Mouse (Mus musculus) hindbrain, embryonic 14.5 days (tissue): ENCODE measurements around the gene Zfp780b. TPM values are rescaled to one million over a fixed set of nuclear protein-coding genes. Genes with fewer than 3 reads are reported as not detected.
"Not testable (repeated sequence)": the region's sequence is repeated elsewhere in the genome, so short reads cannot be mapped to it uniquely, and the experiment has no call there.

Experiments
- ATAC-seq: fragments of 200-750 bp; cut with Nextera tagmentation; 2 replicates; pipeline ENCODE4 v1.8.0; 2017; ENCODE audit warnings: moderate number of reproducible peaks, mild to moderate bottlenecking, moderate TSS enrichment, moderate library complexity; ENCODE audit not compliant: low FRiP score
- DNase-seq: peaks from one replicate; pipeline ENCODE4 v3.0.0-alpha.2; 2015; ENCODE audit warnings: low spot score
- H3K27ac ChIP-seq: fragments of 300-500 bp; sonication (generic); 2 replicates; pipeline ENCODE4 v1.5.1; 2014; ENCODE audit warnings: mild to moderate bottlenecking, moderate library complexity
- H3K27me3 ChIP-seq: fragments of 300-500 bp; sonication (generic); 2 replicates; pipeline ENCODE4 v1.6.1; 2014; ENCODE audit warnings: mild to moderate bottlenecking, low read length, mixed read lengths; ENCODE audit not compliant: control insufficient read depth, insufficient read depth
- H3K36me3 ChIP-seq: fragments of 300-500 bp; sonication (generic); replicated peaks from 2 replicates; pipeline ENCODE4 v1.6.1; 2014; ENCODE audit not compliant: control insufficient read depth, insufficient read depth
- H3K4me1 ChIP-seq: fragments of 300-500 bp; sonication (generic); replicated peaks from 2 replicates; pipeline ENCODE4 v1.6.1; 2014; ENCODE audit warnings: antibody characterized with exemption, low read length, mixed read lengths; ENCODE audit not compliant: control insufficient read depth, insufficient read depth
- H3K4me2 ChIP-seq: fragments of 300-500 bp; sonication (generic); replicated peaks from 2 replicates; pipeline ENCODE4 v1.6.1; 2014; ENCODE audit warnings: mild to moderate bottlenecking, moderate library complexity
- H3K4me3 ChIP-seq: fragments of 300-500 bp; sonication (generic); replicated peaks from 2 replicates; pipeline ENCODE4 v1.5.1; 2014; ENCODE audit warnings: mild to moderate bottlenecking, low read length
- H3K9ac ChIP-seq: fragments of 300-500 bp; sonication (generic); 2 replicates; pipeline ENCODE4 v1.6.1; 2014
- H3K9me3 ChIP-seq: fragments of 300-500 bp; sonication (generic); 2 replicates; pipeline ENCODE4 v1.6.1; 2016; ENCODE audit warnings: low read length; ENCODE audit not compliant: control insufficient read depth
- WGBS: fragments of 180-500 bp; shearing (Covaris S2); extraction: QIAGEN DNeasy Blood & Tissue Kit; methylation state at CpG from one replicate; pipeline ENCODE4 v1.1.7; 2014; 5-methylcytosine and 5-hydroxymethylcytosine counted together
- polyA plus RNA-seq: library from polyadenylated mRNA; unstranded; fragments of >200 nt; fragmentation: Nextera tagmentation; extraction: Ambion mirVana; gene quantifications from 2 replicates; pipeline ENCODE4 v1.2.1, GENCODE M21; 2014

Gene Zfp780b
- polyA plus RNA-seq, 1 experiment from 2014 or later: 26.1 TPM

GRCm38 (mm10) chr7:27933050-27933799 lies 45.7 kb downstream of the Zfp780b start:
- no peak overlapping the region for H3K27ac ChIP-seq
- H3K36me3 ChIP-seq: no peaks in the 10 kb centered on the region
- ATAC-seq: no peak
- H3K4me1 ChIP-seq: peaks cover 6% of the 10 kb centered on the region
- H3K4me3 ChIP-seq: no peak overlapping the region
- 28% methylated on average over 7 of the region's 7 CpGs for WGBS
- no peaks in the 10 kb centered on the region for H3K27me3 ChIP-seq
- H3K9me3 ChIP-seq: no peaks in the 10 kb centered on the region
- no peak for DNase-seq
- peak overlapping the region; percentile 38 for H3K4me2 ChIP-seq
- H3K9ac ChIP-seq: peak overlapping the region; percentile 12; the same call in 1 of the 2 replicates

GRCm38 (mm10) chr7:27928818-27929695 lies 49.9 kb downstream of the Zfp780b start, which contains the start of gene Zfp974:
Zfp974 (minus strand) TSS chr7:27929460.
- Histone ChIP-seq H3K4me1 (peaks cover 8% of the 10 kb centered on the region), H3K27ac (peak within 1 kb of the TSS; percentile 63), H3K4me3 (peak within 1 kb of the TSS; percentile 54), H3K4me2 (peak within 1 kb of the TSS; percentile 83), H3K27me3 (no peaks in the 10 kb centered on the region), H3K36me3 (peaks cover 13% of the 10 kb centered on the region), H3K9me3 (no peaks in the 10 kb centered on the region), H3K9ac (peak within 1 kb of the TSS; percentile 74)
- ATAC-seq (peak; percentile 90), DNase-seq (peak; percentile 84)
- 5% methylated on average over 40 of the region's 40 CpGs for WGBS

- not testable (repeated sequence) for H3K27ac ChIP-seq, H3K4me3 ChIP-seq, DNase-seq, ATAC-seq, H3K4me1 ChIP-seq, H3K9ac ChIP-seq, H3K4me2 ChIP-seq, H3K9me3 ChIP-seq, H3K27me3 ChIP-seq
- 39% methylated on average over 3 of the region's 4 CpGs for WGBS
- peaks cover 24% of the 10 kb centered on the region for H3K36me3 ChIP-seq
Measured at GRCm38 (mm10) chr7:27927041-27927440, 51.9 kb downstream of the Zfp780b start.

- not testable (repeated sequence) for ATAC-seq, H3K27ac ChIP-seq, H3K4me1 ChIP-seq, DNase-seq, H3K4me3 ChIP-seq, H3K9ac ChIP-seq, H3K27me3 ChIP-seq, H3K4me2 ChIP-seq
- peaks cover 52% of the 10 kb centered on the region for H3K36me3 ChIP-seq
- peaks cover 29% of the 10 kb centered on the region for H3K9me3 ChIP-seq
- 62% methylated on average over 3 of the region's 4 CpGs for WGBS
Measured at GRCm38 (mm10) chr7:27910952-27911351, 68.0 kb downstream of the Zfp780b start.

Other genes starting within 250 kb of the Zfp780b start
- 92.5 and 99.3 TPM in 2 replicates for gene Zfp60, start 247.8 kb downstream of the Zfp780b start, polyA plus RNA-seq
- gene Zfp626, start 172.0 kb downstream of the Zfp780b start, polyA plus RNA-seq: 1.6 and 1.8 TPM in 2 replicates
- gene Zfp59, start 140.6 kb downstream of the Zfp780b start, polyA plus RNA-seq: 11.4 and 14.9 TPM in 2 replicates
- 0.72 and 1.6 TPM in 2 replicates for gene Zfp607a, start 121.6 kb downstream of the Zfp780b start, polyA plus RNA-seq
- 14.8 and 17.0 TPM in 2 replicates for gene Zfp974, start 49.7 kb downstream of the Zfp780b start, polyA plus RNA-seq
- 7.0 and 7.1 TPM in 2 replicates for gene Zfp850, start 34.9 kb upstream of the Zfp780b start, polyA plus RNA-seq
- gene Psmc4, start 70.9 kb upstream of the Zfp780b start, polyA plus RNA-seq: 279 and 282 TPM in 2 replicates
- gene Fcgbp, start 92.1 kb upstream of the Zfp780b start, polyA plus RNA-seq: 0.69 and 0.80 TPM in 2 replicates
- 0.09 and 0.24 TPM in 2 replicates for gene 9530053A07Rik, start 150.3 kb upstream of the Zfp780b start, polyA plus RNA-seq
- 23.1 and 28.2 TPM in 2 replicates for gene Fbl, start 190.5 kb upstream of the Zfp780b start, polyA plus RNA-seq
- 11.6 and 12.6 TPM in 2 replicates for gene Dyrk1b, start 200.3 kb upstream of the Zfp780b start, polyA plus RNA-seq